Mouse (Mus musculus): ENCODE results near the gene Htra2.

The Htra2 gene

DNA sequence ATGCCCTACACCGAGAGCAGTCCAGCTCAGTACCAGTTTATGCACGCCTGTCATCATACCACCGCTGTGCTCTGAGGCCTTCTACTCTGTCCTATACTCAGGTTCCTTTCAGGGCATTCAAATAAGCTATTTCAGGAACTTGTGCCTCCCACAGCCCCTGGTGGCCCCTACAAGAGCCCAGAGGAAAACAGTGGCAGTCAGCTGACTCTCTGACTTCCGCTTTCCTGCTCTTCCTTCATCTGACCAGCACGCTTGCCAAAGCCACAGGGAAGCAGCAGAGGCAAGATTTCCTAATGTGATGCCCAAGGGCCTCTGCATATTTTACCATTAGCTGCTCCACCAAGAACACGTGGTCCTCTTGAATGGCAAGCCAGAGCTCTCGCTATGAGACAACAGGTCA, 50.2 kb downstream of the Htra2 start:
- DNase-seq (ENCODE audit: low spot score), result no peak

DNA sequence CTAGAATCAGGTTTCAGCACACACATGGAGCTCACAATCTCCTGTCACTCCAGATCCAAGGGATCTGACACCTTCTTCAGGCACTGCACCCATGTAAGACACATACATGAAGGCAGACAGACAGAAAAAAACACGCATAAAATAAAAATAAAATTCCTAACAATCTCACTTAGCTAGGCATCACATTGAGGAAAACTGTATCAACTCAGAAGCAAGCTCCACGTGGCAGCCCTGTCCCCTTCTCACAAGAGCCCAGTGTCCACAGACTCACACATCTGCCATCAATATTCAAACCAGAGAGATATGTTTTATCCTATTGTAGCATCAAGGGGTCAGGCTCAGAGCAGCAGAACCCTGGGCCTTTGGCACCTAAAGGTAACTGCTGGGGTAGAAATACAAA, 50.8 kb downstream of the Htra2 start:
- no peak for DNase-seq (ENCODE audit: low spot score)

DNA sequence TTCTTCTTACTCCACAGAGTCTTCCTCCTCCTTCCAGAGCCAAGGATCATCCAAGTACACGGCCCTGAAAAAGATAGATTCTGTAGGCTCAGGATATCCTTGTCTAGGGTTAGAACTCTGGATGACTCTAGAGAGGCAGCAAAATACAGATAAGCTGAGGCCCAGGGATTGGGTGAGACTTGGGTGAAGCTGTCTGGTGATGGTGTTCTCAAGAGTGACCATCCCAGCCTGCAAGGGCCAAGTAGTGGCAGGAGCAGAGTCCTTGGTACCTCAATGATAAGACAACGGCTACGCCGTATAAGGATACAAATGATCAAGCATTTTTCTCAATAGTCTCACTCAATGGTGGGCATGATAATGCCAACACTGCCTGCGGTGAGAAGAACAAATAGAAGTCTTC, 51.2 kb downstream of the Htra2 start:
- no peak for DNase-seq (ENCODE audit: low spot score)

- DNase-seq (ENCODE audit: low spot score), result no peak
These were observed 52.0 kb downstream of the Htra2 start for GRCm38 (mm10) chr6:83003082-83003481.

Data from urinary bladder, postnatal 25 days (tissue).